Mouse (Mus musculus): Measurements from ENCODE around the gene Prkca.

Prkca gene

DNA sequence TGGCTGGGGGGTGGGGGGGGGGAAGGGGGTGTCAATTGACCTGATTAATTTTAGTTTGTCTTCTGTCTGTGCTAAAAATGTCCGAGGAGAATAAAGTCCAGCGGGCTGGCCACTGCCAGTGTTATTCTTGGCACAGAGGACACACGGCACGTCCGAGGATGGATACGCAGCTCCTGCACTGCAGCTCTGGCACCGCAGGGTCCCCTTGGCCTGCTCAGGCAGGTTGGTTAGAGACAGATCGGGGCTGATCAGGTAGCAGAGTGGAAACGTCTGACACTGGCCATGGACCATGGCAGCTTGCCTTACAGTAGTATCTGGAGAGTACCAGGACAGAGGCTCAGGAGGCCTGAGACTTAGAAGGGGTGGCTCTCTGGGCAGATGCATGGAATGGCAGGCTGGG lies 393.5 kb downstream of the Prkca start:
- DNase-seq (ENCODE audit: low spot score in 2 of 2) = no peak

DNA sequence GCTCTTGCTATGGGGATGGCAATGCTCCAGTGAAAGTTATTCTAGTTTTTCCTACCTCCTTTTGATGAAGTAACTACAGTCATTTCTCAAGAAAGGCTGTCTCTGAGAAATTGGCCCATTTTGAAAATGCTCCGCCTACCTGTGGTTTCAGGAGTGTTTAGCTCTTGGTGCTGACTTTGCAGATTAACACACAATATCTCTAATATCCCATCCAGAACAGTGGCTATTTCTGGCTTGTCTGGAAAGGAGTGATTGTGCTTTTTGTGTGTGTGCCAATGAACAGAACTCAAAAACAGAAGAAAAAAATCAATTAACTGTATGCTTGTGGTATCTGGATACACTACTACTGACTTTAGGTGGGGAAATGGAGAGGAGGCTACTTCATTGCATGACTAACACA lies 395.8 kb downstream of the Prkca start:
- no peak for DNase-seq (ENCODE audit: low spot score in 2 of 2)

DNA sequence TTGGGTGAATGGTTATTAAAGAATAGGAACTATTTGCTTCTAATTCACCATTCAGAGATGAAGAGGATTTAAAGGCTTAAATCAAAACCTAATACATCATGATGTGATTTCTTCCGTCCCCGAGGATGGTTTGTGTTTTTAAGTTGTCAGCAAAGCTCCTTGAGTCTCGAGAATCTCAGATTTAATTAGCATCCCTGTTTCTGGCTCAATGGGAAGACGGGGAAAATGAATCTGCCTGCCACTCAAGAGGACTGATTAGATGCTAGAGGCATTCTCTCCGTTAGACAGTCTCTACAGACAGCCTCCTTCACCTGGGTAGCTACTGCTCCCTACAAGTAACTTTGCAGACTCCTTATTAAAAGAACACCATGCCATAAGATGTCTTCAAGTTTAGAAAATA lies 396.9 kb downstream of the Prkca start:
- DNase-seq (ENCODE audit: low spot score in 2 of 2) = no peak

DNA sequence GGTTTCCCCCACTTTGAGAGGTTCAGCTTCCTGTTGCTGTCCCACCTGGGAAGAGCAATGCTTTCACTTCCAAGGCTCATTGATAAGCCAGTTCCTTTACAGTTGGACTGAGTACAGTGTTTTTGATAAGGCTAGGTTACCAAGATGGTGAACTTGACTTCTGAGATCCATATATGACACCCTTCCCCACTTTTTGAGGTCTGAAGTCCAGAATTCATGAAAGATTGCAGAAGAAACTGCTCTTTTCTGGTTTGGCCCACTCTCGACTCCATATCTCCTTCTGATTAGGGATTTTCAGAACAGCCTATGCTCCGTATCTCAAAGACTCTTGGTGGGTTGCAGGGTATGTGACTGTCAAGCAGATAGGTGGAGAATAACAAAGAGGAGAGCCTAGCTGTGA lies 406.8 kb downstream of the Prkca start:
- no peak for DNase-seq (ENCODE audit: low spot score in 2 of 2)

DNA sequence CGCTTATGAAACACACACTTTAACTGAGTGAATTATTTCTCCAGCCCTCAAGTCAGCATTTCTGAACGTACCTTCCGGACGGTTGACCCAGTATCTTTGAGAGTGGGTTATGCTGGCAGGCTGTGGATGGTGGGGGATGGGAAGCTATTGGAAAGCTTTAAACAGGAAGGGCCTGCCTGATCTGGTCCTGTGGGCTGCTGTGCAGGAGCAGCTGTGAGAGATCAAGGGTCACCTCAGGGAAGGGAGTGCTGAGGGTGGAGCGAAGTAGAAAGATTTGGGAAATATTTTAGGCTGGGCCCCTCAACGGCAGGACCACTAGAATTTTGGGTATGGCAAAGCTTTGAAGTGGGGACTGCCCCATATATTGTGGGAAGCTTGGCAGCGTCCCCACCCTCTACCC lies 412.0 kb downstream of the Prkca start:
- DNase-seq (ENCODE audit: low spot score in 2 of 2) = no peak

DNA sequence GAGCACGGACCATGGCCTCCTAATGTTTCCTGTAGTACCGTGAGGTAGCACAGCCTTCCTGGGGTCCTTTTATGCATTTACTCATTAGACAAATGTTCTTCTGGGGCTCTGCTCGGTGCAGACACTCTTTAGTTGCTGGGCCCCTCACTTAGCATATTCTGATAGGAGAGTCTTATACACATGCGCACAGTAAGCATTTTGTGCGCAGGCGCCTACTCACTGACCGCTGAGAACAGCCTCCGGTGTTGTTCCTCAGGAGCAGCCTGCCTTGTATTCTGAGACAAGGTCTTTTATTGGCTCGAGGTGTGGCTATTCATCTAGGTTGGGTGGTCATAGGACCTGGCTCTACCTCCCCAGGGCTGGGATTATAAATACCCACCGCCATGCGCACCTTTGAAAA lies 412.4 kb downstream of the Prkca start:
- DNase-seq (ENCODE audit: low spot score in 2 of 2) = no peak

DNA sequence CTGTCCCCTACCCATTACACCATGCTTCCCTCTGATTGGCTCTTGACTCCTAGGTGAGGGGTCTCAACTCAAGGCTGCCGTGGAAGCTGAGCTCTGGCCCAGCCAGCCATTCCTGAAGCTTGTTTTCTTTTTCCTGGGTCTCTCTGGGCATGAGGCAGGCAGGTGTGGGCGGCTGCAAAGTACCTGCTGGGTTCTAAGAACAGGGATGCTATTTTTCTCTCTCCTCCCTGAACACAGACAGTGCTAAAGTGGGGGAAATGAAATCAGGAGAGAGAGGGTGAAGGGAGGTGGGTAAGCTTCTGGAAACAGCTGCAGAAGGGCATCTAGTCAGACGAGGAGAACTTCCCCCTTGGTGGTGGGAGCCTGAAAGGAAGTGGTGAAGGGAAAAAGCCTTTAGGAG lies 414.0 kb downstream of the Prkca start:
- DNase-seq (ENCODE audit: low spot score in 2 of 2) = peak in 1 of 2 experiments; percentile 50

DNA sequence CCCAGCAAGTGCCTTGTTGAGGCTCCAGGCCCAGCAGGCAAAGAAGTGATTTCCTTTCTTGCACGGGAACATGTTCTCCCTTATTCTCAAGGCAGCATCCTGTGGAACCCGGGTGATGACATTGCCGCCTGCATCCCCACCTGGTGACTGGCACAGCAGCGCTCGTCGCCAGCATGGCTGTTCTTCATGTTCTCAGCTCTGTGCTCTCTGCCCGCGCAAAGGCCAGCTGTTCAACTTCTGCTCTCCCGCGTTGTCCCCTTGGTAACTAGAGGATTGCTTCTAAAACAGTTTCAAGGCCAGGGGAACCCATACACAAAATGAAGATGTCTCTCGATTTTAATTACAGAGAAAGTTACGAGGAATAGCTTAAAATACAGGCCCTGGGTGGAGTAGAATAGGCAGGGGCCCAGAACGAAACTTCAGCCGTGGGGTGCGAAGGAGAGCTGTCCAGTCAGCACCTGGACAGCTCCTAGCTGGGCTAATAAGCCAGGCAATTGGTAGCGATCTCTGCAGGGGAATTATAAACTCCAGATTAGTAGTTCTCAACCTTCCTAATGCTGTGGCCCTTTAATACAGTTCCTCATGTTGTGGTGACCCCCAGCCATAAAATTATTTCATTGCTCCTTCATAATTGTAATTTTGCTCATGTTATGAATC lies 423.7 kb downstream of the Prkca start:
- DNase-seq (ENCODE audit: low spot score in 2 of 2) = no peak

DNA sequence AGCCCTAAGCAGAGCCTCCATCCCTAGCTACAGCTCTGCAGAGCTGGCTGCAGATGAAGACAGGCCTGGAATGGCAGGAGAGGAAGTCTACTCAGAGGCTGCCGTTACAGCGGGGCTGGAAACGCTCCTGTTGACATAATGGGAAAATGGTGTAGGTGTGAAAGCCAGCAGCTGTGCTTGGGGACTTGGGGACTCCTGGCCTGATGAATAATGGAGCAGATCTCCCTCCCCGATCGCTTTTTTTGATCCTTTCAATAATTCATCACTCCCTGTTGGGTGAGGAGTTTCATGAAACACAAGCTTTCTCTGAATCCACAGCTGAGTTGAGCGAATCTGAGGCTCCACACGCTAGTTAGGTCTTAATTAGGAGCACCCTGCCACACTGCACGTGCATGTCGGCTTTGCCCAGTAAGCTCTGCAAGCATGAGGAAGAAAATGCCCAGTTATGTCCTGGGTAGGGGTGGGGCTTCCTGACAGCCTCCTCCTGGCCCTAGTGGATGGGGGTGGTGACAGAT lies 425.9 kb downstream of the Prkca start:
- DNase-seq (ENCODE audit: low spot score in 2 of 2) = peak in 1 of 2 experiments; percentile 26

DNA sequence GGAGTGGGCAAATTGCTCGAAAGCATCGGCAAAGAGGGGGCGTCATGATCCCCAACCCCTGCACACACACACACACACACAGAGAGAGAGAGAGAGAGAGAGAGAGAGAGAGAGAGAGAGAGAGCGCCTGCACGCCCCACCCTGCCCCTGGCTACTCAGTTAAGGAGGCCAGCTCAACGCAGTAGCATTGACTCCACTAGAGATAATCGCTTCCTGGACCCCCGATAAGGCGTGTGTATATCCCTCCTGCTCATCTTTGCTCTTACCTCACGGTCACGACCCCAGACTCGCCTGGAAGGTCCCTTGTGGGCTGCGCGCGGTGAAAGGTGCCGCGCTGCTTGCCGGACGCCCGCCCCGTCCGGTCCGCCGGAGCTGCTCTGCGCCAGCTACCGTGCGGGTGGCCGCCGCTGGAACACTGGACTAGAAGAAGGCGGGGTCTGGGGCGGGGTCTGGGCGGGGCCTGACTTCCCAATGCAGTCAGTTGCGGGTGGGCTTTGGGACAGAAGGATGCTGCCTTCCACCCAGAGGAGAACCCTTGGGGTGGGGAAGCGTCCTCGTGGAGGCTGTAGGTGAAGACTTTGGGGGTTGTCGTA lies 429.0 kb downstream of the Prkca start, which contains the start of gene Cacng5:
Gene Cacng5 (minus strand): TSS at position 422 of the 593 bp plus-strand sequence.
- DNase-seq (ENCODE audit: low spot score in 2 of 2) = no peak

DNA sequence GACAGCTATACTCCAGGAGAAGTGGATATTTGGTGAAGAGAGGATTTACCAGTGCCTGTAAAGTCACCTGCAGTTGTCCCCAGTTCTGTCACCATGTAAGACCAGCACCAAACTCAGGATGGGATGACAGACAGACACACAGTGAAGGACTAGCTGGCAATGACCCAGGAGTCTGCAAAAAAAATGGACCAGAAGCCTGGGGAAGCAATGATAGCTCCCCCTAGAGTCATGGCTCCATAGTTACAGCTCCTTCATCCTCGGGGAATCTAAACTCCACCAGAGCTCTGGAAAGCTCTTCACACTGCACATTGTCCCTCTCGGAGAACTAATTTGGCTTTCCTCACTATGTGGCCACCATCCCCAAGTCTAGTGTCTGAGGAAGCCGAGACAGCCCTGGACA lies 430.4 kb downstream of the Prkca start:
- no peak for DNase-seq (ENCODE audit: low spot score in 2 of 2)

DNA sequence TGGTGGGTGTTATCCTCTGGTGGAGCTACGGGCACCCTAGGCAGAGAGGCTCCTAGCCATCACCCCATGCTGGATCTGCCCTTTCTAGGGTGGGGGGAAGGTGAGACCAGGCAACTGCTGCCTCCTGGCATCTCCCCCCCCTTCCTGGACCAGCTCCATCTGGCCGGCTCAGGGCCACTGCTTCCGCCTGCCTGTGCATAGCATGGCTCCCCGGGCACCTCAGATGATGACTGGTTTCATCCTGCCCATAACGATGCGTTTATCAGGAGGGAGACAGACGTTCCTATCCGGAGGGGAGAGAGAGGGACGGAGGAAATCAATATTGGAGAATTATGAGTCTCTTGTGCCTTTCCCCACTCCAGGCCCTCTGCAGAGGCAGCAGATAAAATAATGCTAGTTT lies 438.4 kb downstream of the Prkca start:
- no peak for DNase-seq (ENCODE audit: low spot score in 2 of 2)

DNA sequence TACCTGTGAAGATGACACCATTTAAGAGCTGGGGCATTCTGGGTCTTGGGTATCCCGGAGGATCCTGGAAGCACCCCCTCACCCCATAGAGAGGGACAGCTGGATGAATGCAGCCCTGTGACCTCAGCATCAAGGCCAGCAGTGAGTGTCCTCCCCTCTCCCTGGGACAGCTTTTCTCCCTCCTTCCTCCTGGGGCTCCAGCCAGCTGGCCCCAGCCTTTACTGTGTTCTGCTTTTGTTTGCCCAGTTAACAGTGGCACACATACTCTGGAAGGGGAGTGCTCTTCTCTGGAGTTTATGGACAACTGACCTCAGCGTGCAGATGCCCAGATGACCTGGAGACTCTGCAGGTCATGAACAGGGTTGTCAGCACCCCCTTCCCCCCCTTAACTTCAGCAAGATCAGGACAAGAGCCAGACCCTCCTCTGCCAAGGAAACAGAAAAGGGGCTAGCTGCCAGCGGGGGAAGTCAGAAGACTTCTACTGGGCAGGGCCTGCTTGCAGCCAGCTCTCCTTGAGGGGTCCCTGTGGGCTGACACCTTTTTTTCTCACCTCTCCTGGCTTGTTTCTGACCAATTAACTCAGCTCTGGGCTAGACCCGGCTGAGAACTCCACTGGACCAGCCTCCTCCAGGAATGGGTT lies 439.6 kb downstream of the Prkca start:
- no peak for DNase-seq (ENCODE audit: low spot score in 2 of 2)

DNA sequence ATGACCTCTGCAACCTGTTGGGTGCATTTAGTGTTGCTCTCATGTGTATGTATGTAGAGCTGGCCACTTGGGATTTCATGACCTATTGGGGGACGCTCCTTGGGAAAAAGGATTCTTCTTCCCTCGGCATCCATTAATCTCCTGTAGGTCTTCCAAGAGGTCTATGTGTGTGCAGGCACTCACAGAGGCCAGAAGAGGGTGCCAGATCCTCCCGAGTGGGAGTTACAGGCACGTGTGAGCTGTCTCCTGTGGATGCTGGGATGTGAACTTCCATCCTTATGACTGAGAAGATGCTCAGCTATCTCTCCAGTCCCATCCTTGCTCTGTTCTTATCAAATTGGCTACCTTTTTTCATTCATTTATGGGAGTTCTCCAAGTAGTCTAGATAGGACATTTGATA lies 443.3 kb downstream of the Prkca start:
- no peak for DNase-seq (ENCODE audit: low spot score in 2 of 2)

DNA sequence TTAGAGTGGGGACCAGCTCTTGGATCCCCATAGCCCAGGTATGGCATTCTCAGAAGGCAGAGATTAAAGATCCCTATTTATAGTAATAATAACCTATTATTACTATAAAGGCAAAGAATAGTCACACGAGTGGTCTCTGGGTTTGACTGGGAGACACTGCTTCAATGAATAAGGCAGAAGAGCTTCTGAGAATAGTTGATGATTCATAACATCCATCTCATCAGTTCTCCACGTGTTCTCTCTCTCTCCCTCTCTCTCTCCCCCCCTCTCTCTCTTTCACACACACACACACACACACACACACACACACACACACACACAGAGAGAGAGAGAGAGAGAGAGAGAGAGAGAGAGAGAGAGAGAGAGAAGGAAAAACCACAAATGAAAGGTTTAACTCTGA lies 445.0 kb downstream of the Prkca start:
- no peak for DNase-seq (ENCODE audit: low spot score in 2 of 2)

DNA sequence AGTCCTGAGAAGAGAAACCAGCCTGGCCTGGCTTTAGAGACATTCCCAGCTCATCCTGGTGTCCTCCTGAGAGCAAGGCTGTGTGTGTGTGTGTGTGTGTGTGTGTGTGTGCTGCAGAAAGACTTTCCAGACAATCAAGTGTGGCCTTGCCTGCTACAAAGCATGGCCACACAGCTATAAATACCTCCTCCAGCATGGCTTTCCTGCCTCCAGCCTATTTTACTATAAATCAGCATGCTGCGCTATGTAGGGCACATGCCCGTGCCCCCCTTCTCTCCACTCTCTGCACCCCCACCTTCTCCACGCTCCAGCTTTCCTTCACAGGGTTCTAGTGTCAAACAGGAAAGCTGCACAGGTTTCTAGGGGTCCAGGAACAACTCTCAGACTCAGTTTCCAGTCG lies 448.1 kb downstream of the Prkca start:
- DNase-seq (ENCODE audit: low spot score in 2 of 2) = no peak

DNA sequence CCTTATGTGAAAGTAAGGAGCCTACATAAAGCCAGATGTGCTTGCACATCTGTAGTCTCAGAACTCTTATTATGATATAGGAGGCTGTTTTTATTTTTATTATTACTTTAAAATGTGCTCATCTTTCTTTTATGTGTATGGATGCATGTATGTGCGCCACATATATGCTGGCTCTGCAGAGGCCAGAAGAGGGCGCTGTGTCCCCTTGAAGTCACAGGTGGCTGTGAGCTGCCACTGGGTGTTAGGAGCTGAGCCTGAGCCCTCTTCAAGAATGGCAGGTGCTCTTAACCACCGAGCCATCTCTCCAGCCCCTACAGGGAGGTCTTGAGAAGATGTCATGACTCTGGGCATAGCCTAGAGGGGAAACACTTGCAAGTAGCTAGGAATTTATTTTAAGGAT lies 452.4 kb downstream of the Prkca start:
- DNase-seq (ENCODE audit: low spot score in 2 of 2) = no peak

DNA sequence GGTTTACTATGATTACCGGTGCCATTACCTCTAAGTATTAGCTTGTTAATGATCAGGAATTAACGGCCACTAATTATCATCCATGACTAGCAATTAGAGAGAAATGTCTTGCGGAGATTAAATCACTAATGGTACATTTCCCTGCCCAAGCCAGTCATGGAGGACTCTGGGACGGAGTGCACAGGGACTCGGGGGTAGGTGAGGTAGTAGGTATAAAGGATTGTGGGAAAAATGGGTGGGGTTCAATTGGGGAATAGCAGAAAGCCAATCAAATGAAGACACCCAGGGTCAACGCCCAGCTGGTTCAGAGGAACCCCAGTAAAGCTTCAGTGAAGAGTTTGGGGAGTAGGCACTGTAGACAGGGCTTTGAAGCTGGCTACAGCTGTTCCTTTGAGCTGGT lies 456.4 kb downstream of the Prkca start:
- no peak for DNase-seq (ENCODE audit: low spot score in 2 of 2)
